Mouse (Mus musculus) spleen, adult 2 months (tissue): ENCODE measurements at regions not wholly inside any gene's neighbourhood (a gene's known extent, or its start where the extent isn't known, plus 50 kb on each side); places are given as distances from the start of the nearest gene placed in this dataset.

Experiments
- DNase-seq, 2 experiments: peaks; one replicate each; pipeline versions ENCODE4 v3.0.0 to v3.0.0-alpha.2; 2012 to 2021; ENCODE audit warnings: low spot score in 2 of 2, low read depth in 1 of 2
- H3K27ac ChIP-seq: fragments of 200-500 bp; 2 replicates; pipeline ENCODE4 v1.5.1; 2012; ENCODE audit warnings: low read length, inconsistent platforms; ENCODE audit not compliant: insufficient read depth
- H3K27me3 ChIP-seq: fragments of 200-500 bp; 2 replicates; pipeline ENCODE4 v1.6.1; 2012; ENCODE audit warnings: mild to moderate bottlenecking, moderate library complexity, low read length, inconsistent platforms; ENCODE audit not compliant: control insufficient read depth, insufficient read depth
- H3K36me3 ChIP-seq: fragments of 200-500 bp; 2 replicates; pipeline ENCODE4 v1.6.1; 2012; ENCODE audit warnings: mild to moderate bottlenecking, low read length, inconsistent platforms; ENCODE audit not compliant: control insufficient read depth, insufficient read depth
- H3K4me1 ChIP-seq: fragments of 200-500 bp; 2 replicates; pipeline ENCODE4 v1.6.1; 2011; ENCODE audit warnings: inconsistent platforms; ENCODE audit not compliant: control insufficient read depth, insufficient read depth, insufficient read length
- H3K4me3 ChIP-seq: fragments of 200-500 bp; 2 replicates; pipeline ENCODE4 v1.5.1; 2011; ENCODE audit warnings: mild to moderate bottlenecking, inconsistent platforms; ENCODE audit not compliant: insufficient read depth, insufficient read length; ENCODE audit errors: extremely low read depth
- CTCF ChIP-seq: fragments of 200-500 bp; IDR thresholded peaks from 2 replicates; pipeline ENCODE4 v1.5.1; 2011; ENCODE audit warnings: mild to moderate bottlenecking, inconsistent platforms; ENCODE audit not compliant: insufficient read depth, insufficient read length, insufficient replicate concordance; ENCODE audit errors: extremely low read depth
- POLR2A ChIP-seq: fragments of 200-500 bp; IDR thresholded peaks from 2 replicates; pipeline ENCODE4 v1.6.1; 2011; ENCODE audit warnings: low read depth, low read length, inconsistent platforms
- WGBS: fragments of 180-500 bp; shearing (Covaris S2); methylation state at CpG from one replicate; pipeline ENCODE4 v1.1.7; 2018; 5-methylcytosine and 5-hydroxymethylcytosine counted together

GRCm38 (mm10) chr8:9152313-9152925 lies 462.1 kb upstream of the Arglu1 start:
- no peak overlapping the region for H3K27ac ChIP-seq
- no peaks in the 10 kb centered on the region for H3K36me3 ChIP-seq
- no peak for DNase-seq
- H3K27me3 ChIP-seq = no peaks in the 10 kb centered on the region
- WGBS = 89% methylated on average over 20 of the region's 20 CpGs
- TF ChIP-seq CTCF = no peak
- TF ChIP-seq POLR2A = no peak
- H3K4me3 ChIP-seq = no peak overlapping the region
- H3K4me1 ChIP-seq = no peaks in the 10 kb centered on the region

DNA sequence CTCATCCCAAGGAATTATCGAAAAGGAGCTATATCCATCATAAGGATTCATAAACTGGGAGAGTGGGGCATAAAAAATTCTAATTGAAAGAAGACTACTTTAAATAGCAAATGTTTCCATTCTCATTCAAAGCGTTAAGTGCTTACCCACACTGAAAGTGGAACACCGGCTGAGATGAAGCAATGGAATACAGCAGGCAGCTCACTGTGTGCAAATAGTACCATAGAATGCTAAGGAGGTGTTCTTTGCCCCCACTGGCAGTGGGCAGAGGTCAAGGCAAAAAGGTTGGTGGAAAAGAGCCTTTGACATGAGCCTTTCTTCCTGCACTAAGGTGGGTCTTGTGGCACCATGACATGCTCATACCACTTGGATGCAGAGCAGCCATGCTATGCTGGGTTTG lies 454.0 kb upstream of the Arglu1 start:
- no peak for DNase-seq
- Histone ChIP-seq H3K36me3 (no peaks in the 10 kb centered on the region), H3K27ac (no peak overlapping the region), H3K4me3 (no peak overlapping the region), H3K4me1 (no peaks in the 10 kb centered on the region), H3K27me3 (no peaks in the 10 kb centered on the region)
- WGBS = 92% methylated on average over 3 of the region's 3 CpGs
- TF ChIP-seq POLR2A = no peak
- no peak for TF ChIP-seq CTCF

DNA sequence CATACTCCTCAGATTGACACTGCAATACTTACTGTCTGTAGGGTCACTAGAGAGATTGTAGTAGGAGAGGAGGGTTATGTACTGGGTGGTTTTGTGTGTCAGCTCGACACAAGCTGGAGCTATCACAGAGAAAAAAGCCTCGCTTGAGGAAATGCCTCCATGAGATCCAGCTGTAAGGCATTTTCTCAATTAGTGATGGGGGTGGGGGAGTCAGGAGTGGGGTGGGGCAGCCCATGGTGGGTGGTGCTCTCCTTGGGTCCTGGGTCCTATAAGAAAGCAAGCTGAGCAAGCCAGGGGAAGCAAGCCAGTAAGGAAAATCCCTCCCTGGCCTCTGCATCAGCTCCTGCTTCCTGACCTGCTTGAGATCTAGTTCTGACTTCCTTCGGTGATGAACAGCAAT lies 449.5 kb upstream of the Arglu1 start:
- TF ChIP-seq POLR2A (no peak), CTCF (no peak)
- Histone ChIP-seq H3K4me3 (no peak overlapping the region), H3K27ac (no peak overlapping the region), H3K27me3 (no peaks in the 10 kb centered on the region), H3K36me3 (no peaks in the 10 kb centered on the region), H3K4me1 (no peaks in the 10 kb centered on the region)
- no peak for DNase-seq
- 75% methylated on average over 3 of the region's 3 CpGs for WGBS

DNA sequence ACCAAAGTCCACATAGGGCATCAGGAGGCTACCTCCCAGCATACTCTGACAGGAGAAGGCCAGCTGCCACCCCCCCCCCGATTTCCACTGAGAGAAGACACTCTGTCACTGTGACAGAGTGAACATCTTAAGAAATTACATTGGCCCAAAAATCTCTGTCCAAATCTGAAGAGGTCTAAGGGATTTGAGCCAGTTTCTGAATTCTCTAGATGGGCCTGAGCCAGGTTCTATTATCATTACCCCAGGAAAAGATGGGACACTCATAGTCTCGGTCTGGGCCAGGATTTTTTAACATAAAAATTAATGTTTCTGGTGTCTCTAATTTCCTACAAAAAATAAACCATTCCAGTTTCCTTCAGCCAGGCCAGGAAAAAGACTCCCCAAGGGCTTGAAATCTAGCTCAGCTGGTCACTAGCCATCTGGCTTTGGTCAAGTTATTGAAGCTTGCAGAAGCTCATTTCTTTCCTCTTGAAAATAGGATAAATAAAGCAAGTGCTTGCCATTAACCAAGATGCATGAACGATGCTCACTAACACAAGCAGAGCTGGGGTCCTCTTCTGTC lies 448.8 kb upstream of the Arglu1 start:
- WGBS = 72% methylated on average over 3 of the region's 3 CpGs

DNA sequence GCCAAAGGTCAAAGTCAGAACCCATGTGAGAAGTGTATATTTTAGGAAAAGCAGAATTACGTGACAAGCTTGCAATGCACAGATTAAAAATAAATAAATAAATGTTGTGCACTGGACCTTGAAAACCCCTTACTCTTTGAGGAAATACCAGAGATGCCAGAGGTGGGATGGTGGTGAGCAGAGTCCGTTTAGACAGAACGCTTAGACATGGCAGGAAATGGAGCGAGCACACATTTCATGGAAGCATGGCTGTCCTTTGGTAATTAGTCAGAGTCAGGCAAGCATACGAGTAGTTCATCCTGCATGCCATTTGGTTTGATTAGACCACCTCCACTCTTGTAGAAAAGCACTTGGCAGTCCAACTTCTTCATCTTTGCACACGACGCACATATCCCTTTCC lies 443.4 kb upstream of the Arglu1 start:
- Histone ChIP-seq H3K27me3 (no peaks in the 10 kb centered on the region), H3K4me1 (no peaks in the 10 kb centered on the region), H3K4me3 (no peak overlapping the region), H3K27ac (no peak overlapping the region), H3K36me3 (no peaks in the 10 kb centered on the region)
- no peak for DNase-seq
- no peak for TF ChIP-seq POLR2A
- TF ChIP-seq CTCF = no peak
- WGBS = 65% methylated on average over 7 of the region's 7 CpGs

More for the DNA sequence above, 448.8 kb upstream of the Arglu1 start:
- no peak for TF ChIP-seq POLR2A
- TF ChIP-seq CTCF = no peak
- Histone ChIP-seq H3K4me1 (no peaks in the 10 kb centered on the region), H3K36me3 (no peaks in the 10 kb centered on the region), H3K4me3 (no peak overlapping the region), H3K27me3 (no peaks in the 10 kb centered on the region), H3K27ac (no peak overlapping the region)
- DNase-seq = no peak

DNA sequence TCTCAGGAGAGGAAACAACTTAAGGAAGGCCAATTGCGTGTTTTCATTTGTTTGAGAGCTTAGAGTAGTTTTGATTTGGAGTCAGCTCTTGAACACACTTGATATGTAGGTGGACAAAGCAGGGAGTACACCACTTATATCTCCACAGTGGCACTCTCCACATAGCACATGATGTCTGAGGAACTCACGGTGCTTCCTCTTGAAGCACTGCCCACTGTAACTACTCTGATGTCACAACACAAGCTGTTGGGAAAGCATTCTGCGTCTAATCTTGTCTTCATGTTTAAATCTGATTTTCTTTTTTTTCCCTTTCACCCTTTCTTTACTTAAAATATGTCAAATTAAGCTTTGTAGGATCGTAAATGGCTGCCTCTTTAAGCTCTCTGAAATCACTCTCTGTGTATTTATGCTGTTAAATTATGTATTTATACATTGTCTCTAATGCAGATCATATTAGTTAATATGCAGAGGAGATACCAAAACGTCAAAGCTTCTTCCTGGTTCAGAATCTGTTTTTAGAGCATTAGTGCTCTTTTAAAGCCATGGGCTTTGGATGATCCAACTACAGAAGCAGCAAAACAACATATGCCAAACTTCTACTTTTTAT lies 442.4 kb upstream of the Arglu1 start:
- Histone ChIP-seq H3K27me3 (no peaks in the 10 kb centered on the region), H3K4me1 (no peaks in the 10 kb centered on the region), H3K36me3 (no peaks in the 10 kb centered on the region), H3K27ac (no peak overlapping the region), H3K4me3 (no peak overlapping the region)
- no peak for TF ChIP-seq POLR2A
- TF ChIP-seq CTCF = no peak
- no peak for DNase-seq
- WGBS = 72% methylated on average over 5 of the region's 5 CpGs

DNA sequence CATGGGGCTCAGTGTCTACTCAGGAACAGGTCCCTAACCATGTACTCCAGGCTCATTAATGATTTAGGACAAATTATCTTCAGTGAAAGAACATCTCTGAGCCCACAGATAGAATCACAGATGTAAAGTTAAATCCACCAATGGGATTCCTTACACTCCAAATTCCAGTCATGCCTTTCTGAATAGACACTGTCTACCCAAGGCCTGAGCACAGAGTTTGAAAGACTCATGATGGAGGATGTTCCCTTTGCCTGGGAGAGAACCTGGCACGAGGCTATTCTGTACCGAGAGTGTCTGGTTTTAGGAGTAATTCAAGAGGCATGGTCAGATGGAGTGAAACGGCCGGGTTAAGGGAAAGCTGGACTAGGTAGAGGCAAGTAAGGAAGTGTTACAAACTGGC lies 440.9 kb upstream of the Arglu1 start:
- no peak overlapping the region for H3K27ac ChIP-seq
- H3K36me3 ChIP-seq = no peaks in the 10 kb centered on the region
- H3K27me3 ChIP-seq = no peaks in the 10 kb centered on the region
- TF ChIP-seq CTCF (no peak), POLR2A (no peak)
- no peaks in the 10 kb centered on the region for H3K4me1 ChIP-seq
- no peak for DNase-seq
- 90% methylated on average over 4 of the region's 4 CpGs for WGBS
- H3K4me3 ChIP-seq = no peak overlapping the region
